Mouse (Mus musculus) CH12.LX (cell line): ENCODE measurements around the gene Kcnd3. TPM values are rescaled to one million over a fixed set of nuclear protein-coding genes. Genes with fewer than 3 reads are reported as not detected.

Experiments
- DNase-seq: peaks from one replicate; pipeline ENCODE4 v3.0.0-alpha.2; 2013; ENCODE audit errors: extremely low read depth
- H3K27ac ChIP-seq: 2 replicates; pipeline ENCODE4 v1.5.1; 2012; ENCODE audit warnings: low read depth, mild to moderate bottlenecking, control low read depth, moderate library complexity; ENCODE audit not compliant: insufficient read depth
- H3K27me3 ChIP-seq: replicated peaks from 2 replicates; pipeline ENCODE3; 2012; ENCODE audit warnings: inconsistent platforms
- H3K36me3 ChIP-seq, 2 experiments: replicated peaks in 1 of 2; 2 replicates each; pipeline versions ENCODE3 to v1.6.1; 2012; ENCODE audit warnings: inconsistent platforms in 1 of 2, low read length in 1 of 2, mild to moderate bottlenecking in 1 of 2, mixed read lengths in 1 of 2, moderate library complexity in 1 of 2; ENCODE audit not compliant: control insufficient read depth in 1 of 2, insufficient read depth in 1 of 2
- H3K4me1 ChIP-seq, 2 experiments: 2 replicates each; pipeline ENCODE4 v1.6.1; 2012; ENCODE audit warnings: inconsistent platforms in 1 of 2, moderate library complexity in 1 of 2; ENCODE audit not compliant: insufficient read depth in 2 of 2, control insufficient read depth in 1 of 2
- H3K4me2 ChIP-seq: 2 replicates; pipeline ENCODE4 v1.6.1; 2012; ENCODE audit warnings: low read depth, mild to moderate bottlenecking, control low read depth; ENCODE audit not compliant: poor library complexity, insufficient read depth, severe bottlenecking
- H3K4me3 ChIP-seq, 3 experiments: fragments of 150-350 bp in 1 of 3; sonication (generic) in 1 of 3; replicated peaks in 1 of 3; 2 replicates each; pipeline versions ENCODE3 to v1.5.1; 2011 to 2012; ENCODE audit warnings: low read depth in 2 of 3, low read length in 2 of 3, mild to moderate bottlenecking in 2 of 3, moderate library complexity in 2 of 3, control low read depth in 1 of 3, improper control_type of control experiment in 1 of 3, inconsistent platforms in 1 of 3, mixed read lengths in 1 of 3; ENCODE audit not compliant: poor library complexity in 1 of 3
- H3K79me2 ChIP-seq: replicated peaks from 2 replicates; pipeline ENCODE4 v1.6.1; 2012; ENCODE audit warnings: mild to moderate bottlenecking, moderate library complexity; ENCODE audit not compliant: control insufficient read depth, poor library complexity, insufficient read depth, severe bottlenecking; ENCODE audit errors: extremely low read depth
- H3K9ac ChIP-seq: 2 replicates; pipeline ENCODE4 v1.6.1; 2012; ENCODE audit warnings: low read depth, mild to moderate bottlenecking, control low read depth, moderate library complexity; ENCODE audit not compliant: insufficient read depth
- H3K9me3 ChIP-seq: replicated peaks from 2 replicates; pipeline ENCODE3; 2012; ENCODE audit warnings: low read length, inconsistent platforms, mixed read lengths
- CHD1 ChIP-seq: IDR thresholded peaks from 2 replicates; pipeline ENCODE4 v1.6.1; 2012; ENCODE audit warnings: low read depth, low read length, improper control_type of control experiment, inconsistent platforms
- CHD2 ChIP-seq: IDR thresholded peaks from 2 replicates; pipeline ENCODE4 v1.6.1; 2011; ENCODE audit warnings: low read length, improper control_type of control experiment
- CTCF ChIP-seq, 2 experiments: IDR thresholded peaks in 1 of 2; conservative IDR thresholded peaks in 1 of 2; 2 replicates each; pipeline ENCODE4 v1.5.1; 2011 to 2012; ENCODE audit warnings: low read depth in 2 of 2, low read length in 2 of 2, improper control_type of control experiment in 1 of 2, inconsistent platforms in 1 of 2, mild to moderate bottlenecking in 1 of 2, moderate library complexity in 1 of 2
- E2F4 ChIP-seq: IDR thresholded peaks from 2 replicates; pipeline ENCODE4 v1.6.1; 2011; ENCODE audit warnings: low read depth, low read length, improper control_type of control experiment; ENCODE audit not compliant: insufficient replicate concordance
- ELF1 ChIP-seq: IDR thresholded peaks from 2 replicates; pipeline ENCODE4 v1.6.1; 2014; ENCODE audit warnings: low read depth, mild to moderate bottlenecking, inconsistent platforms, low read length, improper control_type of control experiment
- EP300 ChIP-seq: IDR thresholded peaks from 2 replicates; pipeline ENCODE4 v1.6.1; 2011; ENCODE audit warnings: low read length, improper control_type of control experiment
- ETS1 ChIP-seq: conservative IDR thresholded peaks from 2 replicates; pipeline ENCODE4 v1.6.1; 2012; ENCODE audit warnings: low read depth, mild to moderate bottlenecking, inconsistent platforms, low read length, improper control_type of control experiment, moderate library complexity
- GABPA ChIP-seq: IDR thresholded peaks from 2 replicates; pipeline ENCODE4 v1.6.1; 2012; ENCODE audit warnings: low read depth, low read length, improper control_type of control experiment, inconsistent platforms; ENCODE audit not compliant: insufficient replicate concordance
- IRF4 ChIP-seq: IDR thresholded peaks from 2 replicates; pipeline ENCODE4 v1.6.1; 2014; ENCODE audit warnings: low read depth, mild to moderate bottlenecking, inconsistent platforms, low read length, improper control_type of control experiment
- MAFK ChIP-seq: IDR thresholded peaks from 2 replicates; pipeline ENCODE4 v1.6.1; 2011; ENCODE audit warnings: low read length, improper control_type of control experiment; ENCODE audit not compliant: insufficient replicate concordance
- MEF2A ChIP-seq: IDR thresholded peaks from 2 replicates; pipeline ENCODE4 v1.6.1; 2014; ENCODE audit warnings: low read depth, mild to moderate bottlenecking, inconsistent platforms, low read length, improper control_type of control experiment, borderline replicate concordance
- MXI1 ChIP-seq: IDR thresholded peaks from 2 replicates; pipeline ENCODE4 v1.6.1; 2011; ENCODE audit warnings: mild to moderate bottlenecking, low read depth, low read length, improper control_type of control experiment
- MYC ChIP-seq: IDR thresholded peaks from 2 replicates; pipeline ENCODE4 v1.6.1; 2011; ENCODE audit warnings: low read depth, mild to moderate bottlenecking, improper control_type of control experiment, low read length
- POLR2A ChIP-seq: IDR thresholded peaks from 2 replicates; pipeline ENCODE4 v1.6.1; 2011; ENCODE audit warnings: low read depth, mild to moderate bottlenecking, improper control_type of control experiment, low read length
- POLR2AphosphoS2 ChIP-seq: IDR thresholded peaks from 2 replicates; pipeline ENCODE4 v1.6.1; 2011; ENCODE audit warnings: low read depth, low read length, improper control_type of control experiment
- RAD21 ChIP-seq: IDR thresholded peaks from 2 replicates; pipeline ENCODE4 v1.6.1; 2011; ENCODE audit warnings: low read depth, mild to moderate bottlenecking, low read length, improper control_type of control experiment, moderate library complexity
- RCOR1 ChIP-seq: conservative IDR thresholded peaks from 2 replicates; pipeline ENCODE4 v1.6.1; 2012; ENCODE audit warnings: low read depth, mild to moderate bottlenecking, inconsistent platforms, low read length, improper control_type of control experiment
- SIN3A ChIP-seq: IDR thresholded peaks from 2 replicates; pipeline ENCODE4 v1.6.1; 2012; ENCODE audit warnings: low read length, improper control_type of control experiment, inconsistent platforms
- TBP ChIP-seq: conservative IDR thresholded peaks from 2 replicates; pipeline ENCODE4 v1.6.1; 2011; ENCODE audit warnings: low read depth, low read length, improper control_type of control experiment
- USF1 ChIP-seq: IDR thresholded peaks from 2 replicates; pipeline ENCODE4 v1.6.1; 2014; ENCODE audit warnings: low read depth, mild to moderate bottlenecking, inconsistent platforms, low read length, improper control_type of control experiment
- USF2 ChIP-seq: conservative IDR thresholded peaks from 2 replicates; pipeline ENCODE4 v1.6.1; 2011; ENCODE audit warnings: low read depth, low read length, improper control_type of control experiment
- ZC3H11A ChIP-seq: IDR thresholded peaks from 2 replicates; pipeline ENCODE4 v1.6.1; 2012; ENCODE audit warnings: low read depth, mild to moderate bottlenecking, inconsistent platforms, low read length, improper control_type of control experiment
- ZMIZ1 ChIP-seq: IDR thresholded peaks from 2 replicates; pipeline ENCODE4 v1.6.1; 2012; ENCODE audit warnings: low read depth, mild to moderate bottlenecking, inconsistent platforms, low read length, improper control_type of control experiment
- ZNF384 ChIP-seq: IDR thresholded peaks from 2 replicates; pipeline ENCODE4 v1.6.1; 2012; ENCODE audit warnings: low read depth, low read length, improper control_type of control experiment, inconsistent platforms
- dilution Hi-C: fragments of 300-500 bp; cut with MboI; formaldehyde crosslinking; loops from 2 replicates; pipeline ENCODE4 v1.14.3; 2020; ENCODE audit warnings: low sequenced_read_pairs; ENCODE audit not compliant: extremely low pct_unique_long_range_greater_than_20kb, extremely low pct_ligation_motif_present
- in situ Hi-C: fragments of 300-500 bp; cut with MboI; formaldehyde crosslinking; loops from 3 replicates; pipeline ENCODE4 v1.14.3; 2019; ENCODE audit warnings: low sequenced_read_pairs, low pct_ligation_motif_present, low pct_unique_long_range_greater_than_20kb, mixed read lengths
- polyA plus RNA-seq: library from polyadenylated mRNA; unstranded; fragments of >175 nt; gene quantifications from 2 replicates; pipeline ENCODE4 v1.2.1, GENCODE M21; 2012; ENCODE audit warnings: low read depth; ENCODE audit not compliant: insufficient read length
- total RNA-seq, 2 experiments: library from RNA; depleted of rRNA; stranded (reverse); fragments of 300-350 nt in 1 of 2; fragments of >200 nt in 1 of 2; gene quantifications; 2 replicates each; pipeline ENCODE4 v1.2.3; 2012 to 2014

Kcnd3 gene
- total and polyA plus RNA-seq, 3 experiments, result not detected

DNA sequence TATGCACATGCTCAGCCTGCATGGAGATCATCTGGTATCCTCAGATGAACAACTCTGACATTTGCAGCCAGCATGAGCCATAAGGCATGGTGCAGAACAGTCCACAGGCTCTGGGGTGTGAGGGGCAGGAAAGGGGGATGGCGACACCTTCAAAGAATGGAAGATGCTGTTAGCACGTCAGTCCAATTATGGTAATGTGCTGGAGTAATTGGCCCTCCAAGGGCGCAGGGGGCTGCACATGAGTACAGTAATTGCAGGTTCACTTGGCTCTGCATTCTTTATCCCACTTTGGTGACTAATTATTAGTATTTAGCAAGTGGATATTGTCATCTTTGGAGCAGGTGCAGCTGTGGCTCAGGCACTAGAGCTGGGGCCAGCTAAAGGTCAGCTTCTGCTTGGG, 43.9 kb upstream of the Kcnd3 start:
- no peaks in the 10 kb centered on the region for H3K36me3 ChIP-seq
- dilution Hi-C loops, result no loop called here
- H3K4me3 ChIP-seq, result no peak overlapping the region
- H3K79me2 ChIP-seq, result no peaks in the 10 kb centered on the region
- H3K9me3 ChIP-seq, result no peaks in the 10 kb centered on the region
- no peak for TF ChIP-seq EP300
- no peak for TF ChIP-seq RCOR1
- no peak for TF ChIP-seq MYC
- no peak for TF ChIP-seq TBP
- no peak for TF ChIP-seq ELF1
- TF ChIP-seq E2F4, result no peak
- TF ChIP-seq MEF2A, result no peak
- TF ChIP-seq USF1, result no peak
- no peak for TF ChIP-seq MAFK
- no peak for TF ChIP-seq CHD1
- no peak for TF ChIP-seq IRF4
- TF ChIP-seq ZC3H11A, result no peak
- TF ChIP-seq CTCF (conservative IDR thresholded peaks at IDR 0.05 in 1 of 2, IDR thresholded peaks at IDR 0.05 in 1 of 2; ENCODE audit: low read depth in 2 of 2, low read length in 2 of 2), result no peak
- no peak for TF ChIP-seq POLR2A
- no peak for TF ChIP-seq POLR2AphosphoS2
- TF ChIP-seq GABPA, result no peak
- TF ChIP-seq SIN3A, result no peak
- no peak for TF ChIP-seq ZMIZ1
- TF ChIP-seq, all 38 proteins: peak for 0
- H3K4me2 ChIP-seq, result no peak overlapping the region
- in situ Hi-C loops, result no loop called here
- H3K4me1 ChIP-seq, result no peaks in the 10 kb centered on the region
- H3K27me3 ChIP-seq, result peaks cover 77% of the 10 kb centered on the region
- no peak overlapping the region for H3K9ac ChIP-seq
- H3K27ac ChIP-seq, result no peak overlapping the region
- no peak for DNase-seq

DNA sequence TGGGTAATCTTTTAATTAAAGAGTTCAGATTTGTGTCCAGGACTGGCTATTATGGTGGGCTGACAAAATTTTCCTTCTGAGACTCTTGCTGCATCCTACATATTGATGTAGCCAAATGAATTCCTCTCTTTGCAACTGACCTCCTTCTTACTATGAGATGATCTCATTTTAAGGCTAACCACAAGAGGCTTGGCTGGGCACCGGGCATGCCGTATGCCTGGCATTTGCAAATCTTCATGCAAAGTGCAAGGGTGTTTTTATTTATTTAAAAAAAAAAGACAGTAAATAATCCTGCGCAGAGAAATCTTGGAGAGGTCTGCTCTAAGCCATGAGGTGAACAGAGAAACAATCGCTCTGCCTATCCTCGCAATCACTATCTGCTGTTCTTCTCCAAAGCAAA, 41.3 kb upstream of the Kcnd3 start:
- no peak for DNase-seq
- TF ChIP-seq ELF1 (no peak), ZNF384 (no peak), MXI1 (no peak), MEF2A (no peak), ETS1 (no peak), USF2 (no peak), RAD21 (no peak), CHD2 (no peak)
- H3K9me3 ChIP-seq, result no peaks in the 10 kb centered on the region
- no peaks in the 10 kb centered on the region for H3K4me1 ChIP-seq
- no peak overlapping the region for H3K4me3 ChIP-seq
- dilution Hi-C loops (no loop called here), in situ Hi-C loops (no loop called here)
- no peak overlapping the region for H3K4me2 ChIP-seq
- H3K27ac ChIP-seq, result no peak overlapping the region
- H3K27me3 ChIP-seq, result peaks cover 88% of the 10 kb centered on the region
- H3K9ac ChIP-seq, result no peak overlapping the region
- no peaks in the 10 kb centered on the region for H3K36me3 ChIP-seq
- no peaks in the 10 kb centered on the region for H3K79me2 ChIP-seq
